Mouse (Mus musculus) lung, postnatal 0 days (tissue): ENCODE measurements around the gene Mia.

Experiments
- CTCF ChIP-seq: IDR thresholded peaks from 2 replicates; pipeline ENCODE4 v1.5.1; 2016; ENCODE audit warnings: antibody characterized with exemption, mild to moderate bottlenecking
- EP300 ChIP-seq: IDR thresholded peaks from 2 replicates; pipeline ENCODE4 v1.6.1; 2016; ENCODE audit warnings: antibody characterized with exemption, mild to moderate bottlenecking, control low read depth

GRCm38 (mm10) chr7:27158171-27158570 lies 22.8 kb downstream of the Mia start:
- TF ChIP-seq CTCF (no peak), EP300 (no peak)
